Mouse (Mus musculus): ENCODE data around the gene Pou5f1. TPM values are rescaled to one million over a fixed set of nuclear protein-coding genes. Genes with fewer than 3 reads are reported as not detected.

Gene Pou5f1
- not detected for polyA plus RNA-seq (2015; fragmentation: Illumina TruSeq; extraction: RNeasy Lipid Tissue Mini Kit (QIAGEN cat#74804); ENCODE audit: low read depth, low replicate concordance)

DNA sequence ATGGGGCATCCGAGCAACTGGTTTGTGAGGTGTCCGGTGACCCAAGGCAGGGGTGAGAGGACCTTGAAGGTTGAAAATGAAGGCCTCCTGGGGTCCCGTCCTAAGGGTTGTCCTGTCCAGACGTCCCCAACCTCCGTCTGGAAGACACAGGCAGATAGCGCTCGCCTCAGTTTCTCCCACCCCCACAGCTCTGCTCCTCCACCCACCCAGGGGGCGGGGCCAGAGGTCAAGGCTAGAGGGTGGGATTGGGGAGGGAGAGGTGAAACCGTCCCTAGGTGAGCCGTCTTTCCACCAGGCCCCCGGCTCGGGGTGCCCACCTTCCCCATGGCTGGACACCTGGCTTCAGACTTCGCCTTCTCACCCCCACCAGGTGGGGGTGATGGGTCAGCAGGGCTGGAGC lies at the start of gene Pou5f1:
TSS of gene Pou5f1 (plus strand) at position 243 of the 400 bp plus-strand sequence.

DNA sequence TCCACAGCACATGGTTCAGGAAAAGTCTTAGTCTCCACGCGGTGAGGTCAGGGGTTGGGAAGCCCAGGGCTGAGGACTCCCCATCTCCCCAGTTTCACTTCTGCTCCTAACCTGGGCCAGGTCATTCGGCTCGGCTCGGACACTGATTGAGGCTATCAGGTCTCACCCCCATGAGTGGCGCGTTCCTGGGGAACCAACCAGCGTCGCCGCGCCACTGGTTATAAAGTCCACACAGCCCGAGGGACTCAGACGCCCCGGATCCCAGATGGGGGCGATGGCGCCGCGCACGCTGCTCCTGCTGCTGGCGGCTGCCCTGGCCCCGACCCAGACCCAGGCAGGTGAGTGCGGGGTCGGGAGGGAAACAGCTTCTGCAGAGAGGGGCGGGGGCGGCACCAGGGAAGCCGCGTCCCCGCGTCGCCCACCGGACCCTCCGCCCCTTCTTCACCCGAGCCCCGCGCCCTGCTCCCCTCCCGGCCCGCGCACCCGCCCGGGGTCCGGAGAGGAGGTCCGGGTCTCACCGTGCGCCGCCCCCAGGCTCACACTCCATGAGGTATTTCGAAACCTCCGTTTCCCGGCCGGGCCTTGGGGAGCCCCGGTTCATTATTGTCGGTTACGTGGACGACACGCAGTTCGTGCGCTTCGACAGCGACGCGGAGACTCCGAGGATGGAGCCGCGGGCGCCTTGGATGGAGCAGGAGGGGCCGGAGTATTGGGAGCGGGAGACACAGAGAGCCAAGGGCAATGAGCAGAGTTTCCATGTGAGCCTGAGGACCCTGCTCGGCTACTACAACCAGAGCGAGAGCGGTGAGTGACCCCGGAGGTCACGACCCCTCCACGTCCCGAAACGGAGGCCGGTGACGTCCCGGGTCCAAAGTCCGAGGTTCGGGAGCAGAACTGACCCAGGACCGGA lies 35.7 kb upstream of the Pou5f1 start, which contains the start of gene H2-Q10:
TSS of gene H2-Q10 (plus strand) at position 248 of the 910 bp plus-strand sequence.

DNA sequence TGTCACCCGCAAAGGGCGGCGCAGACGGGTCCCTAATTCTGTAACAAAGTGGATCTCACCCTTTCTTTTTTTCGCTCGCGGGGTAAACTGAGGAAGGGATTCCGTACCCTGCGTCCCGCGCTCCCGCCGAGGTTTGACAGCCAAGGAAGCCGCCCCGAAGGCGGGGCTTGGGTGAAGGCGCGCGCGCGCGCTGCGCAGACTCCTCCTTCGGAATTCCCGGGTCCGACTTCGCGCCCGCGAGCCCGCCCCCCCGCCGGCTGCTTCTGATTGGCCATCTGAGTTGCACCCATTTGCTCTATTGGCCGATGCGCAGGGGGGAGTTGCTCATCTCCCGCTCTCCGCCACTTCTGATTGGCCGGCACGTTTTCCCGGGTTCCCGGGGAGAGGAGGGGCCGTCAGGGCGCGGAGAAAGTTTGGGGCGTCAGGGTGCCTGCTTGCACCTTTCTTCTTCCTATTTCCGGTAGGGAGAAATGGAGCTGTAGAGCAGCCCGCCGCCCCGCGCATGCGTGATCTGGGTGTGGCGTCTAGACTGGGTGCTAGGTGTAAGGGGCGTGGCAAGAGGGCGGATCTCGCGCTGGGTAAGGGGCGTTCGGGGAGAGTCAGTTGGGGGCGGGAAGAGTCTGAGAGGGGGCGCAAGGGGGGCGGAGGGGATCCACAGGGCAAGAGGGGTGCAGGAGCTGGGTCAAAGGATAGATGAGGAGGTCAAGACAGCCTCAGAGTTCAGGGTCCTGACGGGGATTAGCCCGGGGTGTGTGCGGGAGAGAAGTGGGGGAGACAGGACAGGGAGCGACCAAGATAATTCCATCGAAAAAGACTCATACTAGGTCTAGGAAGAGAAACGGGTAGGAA lies 11.1 kb downstream of the Pou5f1 start, which contains the start of the genes Tcf19 and Cchcr1:
TSS of gene Tcf19 (minus strand) at position 173 of the 849 bp plus-strand sequence.
TSS of gene Cchcr1 (plus strand) at position 449 of the 849 bp plus-strand sequence.

GRCm38 (mm10) chr17:35532901-35533300 lies 27.1 kb downstream of the Pou5f1 start, which contains the start of gene Psors1c2:
Gene Psors1c2 (plus strand): TSS chr17:35533201.

DNA sequence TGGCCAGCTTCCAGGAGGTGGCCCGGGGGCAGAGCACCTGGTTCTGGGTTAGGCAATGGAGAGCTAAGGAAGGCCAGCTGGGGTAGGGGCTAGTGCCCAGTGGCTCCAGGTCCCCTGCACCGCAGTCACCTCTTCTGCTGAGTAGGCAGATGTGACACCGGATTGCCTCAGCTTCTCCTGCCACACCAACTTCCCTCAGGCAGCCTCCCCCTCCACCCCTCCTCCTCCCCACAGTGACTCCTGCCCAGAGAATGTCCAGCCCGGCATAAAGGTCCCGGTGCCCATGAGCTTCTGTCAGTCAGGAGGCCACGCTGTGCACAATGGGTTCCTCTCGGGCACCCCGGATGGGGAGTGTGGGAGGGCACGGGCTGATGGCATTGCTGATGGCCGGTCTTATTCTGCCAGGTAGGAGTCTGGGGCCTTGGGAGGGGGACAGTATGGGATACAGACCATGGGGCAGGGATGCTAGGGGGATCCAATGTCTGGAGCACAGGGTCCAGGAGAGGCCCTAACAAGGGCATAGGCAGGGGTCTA lies 46.1 kb downstream of the Pou5f1 start, which contains the start of gene Cdsn:
TSS of gene Cdsn (plus strand) at position 248 of the 534 bp plus-strand sequence.

Other genes with a start within 250 kb of the Pou5f1 start
- gene H2-D1, start 243.3 kb upstream of the Pou5f1 start, polyA plus RNA-seq (2015; fragmentation: Illumina TruSeq; extraction: RNeasy Lipid Tissue Mini Kit (QIAGEN cat#74804); ENCODE audit: low read depth, low replicate concordance) = 50.0 TPM
- gene H2-Q1, start 185.6 kb upstream of the Pou5f1 start, polyA plus RNA-seq (2015; fragmentation: Illumina TruSeq; extraction: RNeasy Lipid Tissue Mini Kit (QIAGEN cat#74804); ENCODE audit: low read depth, low replicate concordance) = 0.45 TPM
- 2.0 TPM for gene H2-Q2, start 163.8 kb upstream of the Pou5f1 start, polyA plus RNA-seq (2015; fragmentation: Illumina TruSeq; extraction: RNeasy Lipid Tissue Mini Kit (QIAGEN cat#74804); ENCODE audit: low read depth, low replicate concordance)
- gene H2-Q4, start 126.4 kb upstream of the Pou5f1 start, polyA plus RNA-seq (2015; fragmentation: Illumina TruSeq; extraction: RNeasy Lipid Tissue Mini Kit (QIAGEN cat#74804); ENCODE audit: low read depth, low replicate concordance) = 4.1 TPM
- gene H2-Q6, start 81.2 kb upstream of the Pou5f1 start, polyA plus RNA-seq (2015; fragmentation: Illumina TruSeq; extraction: RNeasy Lipid Tissue Mini Kit (QIAGEN cat#74804); ENCODE audit: low read depth, low replicate concordance) = 0.34 TPM
- 0.61 TPM for gene H2-Q7, start 66.9 kb upstream of the Pou5f1 start, polyA plus RNA-seq (2015; fragmentation: Illumina TruSeq; extraction: RNeasy Lipid Tissue Mini Kit (QIAGEN cat#74804); ENCODE audit: low read depth, low replicate concordance)
- gene H2-Q10, start 35.9 kb upstream of the Pou5f1 start, polyA plus RNA-seq (2015; fragmentation: Illumina TruSeq; extraction: RNeasy Lipid Tissue Mini Kit (QIAGEN cat#74804); ENCODE audit: low read depth, low replicate concordance) = not detected
- 7.8 TPM for gene Tcf19, start 10.8 kb downstream of the Pou5f1 start, polyA plus RNA-seq (2015; fragmentation: Illumina TruSeq; extraction: RNeasy Lipid Tissue Mini Kit (QIAGEN cat#74804); ENCODE audit: low read depth, low replicate concordance)
- gene Cchcr1, start 11.1 kb downstream of the Pou5f1 start, polyA plus RNA-seq (2015; fragmentation: Illumina TruSeq; extraction: RNeasy Lipid Tissue Mini Kit (QIAGEN cat#74804); ENCODE audit: low read depth, low replicate concordance) = 4.6 TPM
- 0.61 TPM for gene Psors1c2, start 27.2 kb downstream of the Pou5f1 start, polyA plus RNA-seq (2015; fragmentation: Illumina TruSeq; extraction: RNeasy Lipid Tissue Mini Kit (QIAGEN cat#74804); ENCODE audit: low read depth, low replicate concordance)
- gene Cdsn, start 46.1 kb downstream of the Pou5f1 start, polyA plus RNA-seq (2015; fragmentation: Illumina TruSeq; extraction: RNeasy Lipid Tissue Mini Kit (QIAGEN cat#74804); ENCODE audit: low read depth, low replicate concordance) = 1.4 TPM
- not detected for gene 2300002M23Rik, start 61.4 kb downstream of the Pou5f1 start, polyA plus RNA-seq (2015; fragmentation: Illumina TruSeq; extraction: RNeasy Lipid Tissue Mini Kit (QIAGEN cat#74804); ENCODE audit: low read depth, low replicate concordance)
- not detected for gene Sfta2, start 95.5 kb downstream of the Pou5f1 start, polyA plus RNA-seq (2015; fragmentation: Illumina TruSeq; extraction: RNeasy Lipid Tissue Mini Kit (QIAGEN cat#74804); ENCODE audit: low read depth, low replicate concordance)
- gene Gm9573, start 120.6 kb downstream of the Pou5f1 start, polyA plus RNA-seq (2015; fragmentation: Illumina TruSeq; extraction: RNeasy Lipid Tissue Mini Kit (QIAGEN cat#74804); ENCODE audit: low read depth, low replicate concordance) = not detected
- gene Mucl3, start 137.7 kb downstream of the Pou5f1 start, polyA plus RNA-seq (2015; fragmentation: Illumina TruSeq; extraction: RNeasy Lipid Tissue Mini Kit (QIAGEN cat#74804); ENCODE audit: low read depth, low replicate concordance) = not detected
- gene Vars2, start 161.6 kb downstream of the Pou5f1 start, polyA plus RNA-seq (2015; fragmentation: Illumina TruSeq; extraction: RNeasy Lipid Tissue Mini Kit (QIAGEN cat#74804); ENCODE audit: low read depth, low replicate concordance) = 20.2 TPM
- gene Gtf2h4, start 167.7 kb downstream of the Pou5f1 start, polyA plus RNA-seq (2015; fragmentation: Illumina TruSeq; extraction: RNeasy Lipid Tissue Mini Kit (QIAGEN cat#74804); ENCODE audit: low read depth, low replicate concordance) = 19.8 TPM
- 52.9 TPM for gene Ddr1, start 198.6 kb downstream of the Pou5f1 start, polyA plus RNA-seq (2015; fragmentation: Illumina TruSeq; extraction: RNeasy Lipid Tissue Mini Kit (QIAGEN cat#74804); ENCODE audit: low read depth, low replicate concordance)

All from brain, adult 10 weeks (tissue).